In genomic region chr3:98428928-98429525, GRCm38 (mm10) we compare ENCODE assay signal across 8 mouse cellular contexts. TPM values are rescaled to one million over a fixed set of nuclear protein-coding genes. Genes with fewer than 3 reads are reported as not detected.
A peak's percentile ranks its signal among the peaks of the same experiment; 100 is the strongest.
DNase-seq lines count a peak whose midpoint lies in the region; ATAC-seq and TF ChIP-seq lines count a peak whose summit lies in the region.

No protein-coding gene starts in this region.

- no peak for DNase-seq in lung, embryonic 14.5 days
- no peak for DNase-seq in lung, postnatal 10 days
- no peak for DNase-seq in neural tube, embryonic 11.5 days (ENCODE audit: low spot score)
- no peak for DNase-seq in urinary bladder, postnatal 14 days (ENCODE audit: low spot score)
- DNase-seq in spleen, postnatal 10 days (ENCODE audit: low spot score in 2 of 2): no peak

- WGBS in forebrain, embryonic 12.5 days: 24% methylated on average over 8 of the region's 8 CpGs
- 37% methylated on average over 8 of the region's 8 CpGs for WGBS in forebrain, embryonic 16.5 days
- WGBS in lung, embryonic 14.5 days: 36% methylated on average over 8 of the region's 8 CpGs
- WGBS in hindbrain, embryonic 16.5 days: 37% methylated on average over 8 of the region's 8 CpGs
- WGBS in neural tube, embryonic 11.5 days: 21% methylated on average over 8 of the region's 8 CpGs

- H3K9ac ChIP-seq in forebrain, embryonic 12.5 days: no peak overlapping the region
- H3K9ac ChIP-seq in forebrain, embryonic 16.5 days (replicated peaks; ENCODE audit: low read depth, low read length): no peak overlapping the region
- H3K9ac ChIP-seq in lung, embryonic 14.5 days: no peak overlapping the region
- no peak overlapping the region for H3K9ac ChIP-seq in hindbrain, embryonic 16.5 days (ENCODE audit: low read depth, low read length)
- H3K9ac ChIP-seq in neural tube, embryonic 11.5 days (ENCODE audit: low read length): no peak overlapping the region

- peaks cover 23% of the 10 kb centered on the region for H3K4me1 ChIP-seq in forebrain, embryonic 12.5 days
- H3K4me1 ChIP-seq in forebrain, embryonic 16.5 days (replicated peaks; ENCODE audit: control insufficient read depth, insufficient read depth, low read length): peaks cover 18% of the 10 kb centered on the region
- peaks cover 4% of the 10 kb centered on the region; the same call in 1 of the 2 replicates for H3K4me1 ChIP-seq in lung, embryonic 14.5 days (ENCODE audit: insufficient read depth)
- H3K4me1 ChIP-seq in hindbrain, embryonic 16.5 days (ENCODE audit: control insufficient read depth, insufficient read depth, low read depth, low read length): peaks cover 17% of the 10 kb centered on the region
- peaks cover 19% of the 10 kb centered on the region for H3K4me1 ChIP-seq in neural tube, embryonic 11.5 days (ENCODE audit: control insufficient read depth, insufficient read depth, low read length)

- H3K4me2 ChIP-seq in forebrain, embryonic 12.5 days: no peak overlapping the region
- H3K4me2 ChIP-seq in forebrain, embryonic 16.5 days (ENCODE audit: low read length): no peak overlapping the region
- H3K4me2 ChIP-seq in lung, embryonic 14.5 days: peak overlapping the region; percentile 98
- peak overlapping the region; percentile 96 for H3K4me2 ChIP-seq in hindbrain, embryonic 16.5 days (ENCODE audit: low read length)
- H3K4me2 ChIP-seq in neural tube, embryonic 11.5 days (ENCODE audit: low read depth): peak overlapping the region; percentile 7; the same call in 1 of the 2 replicates

- no peak for TF ChIP-seq CTCF in lung, embryonic 14.5 days (IDR thresholded peaks at IDR 0.05; ENCODE audit: low read depth)

- H3K27me3 ChIP-seq in forebrain, embryonic 12.5 days: peaks cover 46% of the 10 kb centered on the region
- H3K27me3 ChIP-seq in forebrain, embryonic 16.5 days (replicated peaks; ENCODE audit: control insufficient read depth, insufficient read depth, low read length): peaks cover 12% of the 10 kb centered on the region
- H3K27me3 ChIP-seq in lung, embryonic 14.5 days (ENCODE audit: insufficient read depth, low read length): peaks cover 17% of the 10 kb centered on the region
- 0 out of 2 replicates have a peak, but pooled peaks cover 3% of the 10 kb centered on the region for H3K27me3 ChIP-seq in hindbrain, embryonic 16.5 days (replicated peaks; ENCODE audit: control insufficient read depth, insufficient read depth, low read length)
- peaks cover 19% of the 10 kb centered on the region for H3K27me3 ChIP-seq in neural tube, embryonic 11.5 days (ENCODE audit: control insufficient read depth, insufficient read depth, low read length)

- no peak for ATAC-seq in forebrain, embryonic 12.5 days (ENCODE audit: low FRiP score)
- ATAC-seq in forebrain, embryonic 16.5 days: no peak
- ATAC-seq in lung, embryonic 14.5 days (ENCODE audit: insufficient read depth): no peak
- ATAC-seq in hindbrain, embryonic 16.5 days: no peak
- no peak for ATAC-seq in neural tube, embryonic 11.5 days (ENCODE audit: insufficient read depth, low FRiP score, low TSS enrichment)

- H3K9me3 ChIP-seq in forebrain, embryonic 12.5 days: no peaks in the 10 kb centered on the region
- H3K9me3 ChIP-seq in forebrain, embryonic 16.5 days (ENCODE audit: control insufficient read depth, low read length): no peaks in the 10 kb centered on the region
- H3K9me3 ChIP-seq in lung, embryonic 14.5 days (ENCODE audit: low read depth, low read length): no peaks in the 10 kb centered on the region
- H3K9me3 ChIP-seq in hindbrain, embryonic 16.5 days (ENCODE audit: control insufficient read depth, low read length): no peaks in the 10 kb centered on the region
- no peaks in the 10 kb centered on the region for H3K9me3 ChIP-seq in neural tube, embryonic 11.5 days (ENCODE audit: control insufficient read depth, low read length)

- peak overlapping the region; percentile 63; the same call in 1 of the 2 replicates for H3K4me3 ChIP-seq in forebrain, embryonic 12.5 days (replicated peaks)
- H3K4me3 ChIP-seq in forebrain, embryonic 16.5 days (replicated peaks; ENCODE audit: low read length): no peak overlapping the region
- 0 out of 2 replicates have a peak overlapping the region, but pooled peaks have one; percentile 58 for H3K4me3 ChIP-seq in lung, embryonic 14.5 days (ENCODE audit: low read depth, low read length)
- no peak overlapping the region for H3K4me3 ChIP-seq in hindbrain, embryonic 16.5 days (ENCODE audit: low read length)
- no peak overlapping the region for H3K4me3 ChIP-seq in neural tube, embryonic 11.5 days (ENCODE audit: low read depth, low read length)

- no peak overlapping the region for H3K27ac ChIP-seq in forebrain, embryonic 12.5 days
- no peak overlapping the region for H3K27ac ChIP-seq in forebrain, embryonic 16.5 days (ENCODE audit: low read length)
- H3K27ac ChIP-seq in lung, embryonic 14.5 days (ENCODE audit: low read depth): no peak overlapping the region
- H3K27ac ChIP-seq in hindbrain, embryonic 16.5 days (ENCODE audit: low read depth, low read length): no peak overlapping the region
- no peak overlapping the region for H3K27ac ChIP-seq in neural tube, embryonic 11.5 days (ENCODE audit: low read depth, low read length)

- H3K36me3 ChIP-seq in forebrain, embryonic 12.5 days (replicated peaks): peaks cover 9% of the 10 kb centered on the region
- no peaks in the 10 kb centered on the region for H3K36me3 ChIP-seq in forebrain, embryonic 16.5 days (ENCODE audit: control insufficient read depth, insufficient read depth)
- no peaks in the 10 kb centered on the region; the same call in 1 of the 2 replicates for H3K36me3 ChIP-seq in lung, embryonic 14.5 days (ENCODE audit: insufficient read depth)
- peaks cover 4% of the 10 kb centered on the region; the same call in 1 of the 2 replicates for H3K36me3 ChIP-seq in hindbrain, embryonic 16.5 days (ENCODE audit: control insufficient read depth, insufficient read depth, low read length)
- no peaks in the 10 kb centered on the region for H3K36me3 ChIP-seq in neural tube, embryonic 11.5 days (ENCODE audit: control insufficient read depth, insufficient read depth, low read length)

RNA-seq across cellular contexts. Expression of gene Gm4450, which starts 27.9 kb away (rescaled TPM):
- polyA plus RNA-seq in forebrain, embryonic 12.5 days (2016; fragmentation: Nextera tagmentation; extraction: Ambion mirVana): not detected in 2 replicates
- not detected in 2 replicates for polyA plus RNA-seq in forebrain, embryonic 16.5 days (2015; fragmentation: Nextera tagmentation; extraction: Ambion mirVana)
- not detected in 2 replicates for polyA plus RNA-seq in lung, embryonic 14.5 days (2014; fragmentation: Nextera tagmentation; extraction: Ambion mirVana)
- 0.19 TPM in 1 of 2 replicates, not detected in the other for polyA plus RNA-seq in hindbrain, embryonic 16.5 days (2015; fragmentation: Nextera tagmentation; extraction: Ambion mirVana)
- not detected in 2 replicates for polyA plus RNA-seq in neural tube, embryonic 11.5 days (2014; fragmentation: Nextera tagmentation; extraction: Ambion mirVana)

RNA-seq across cellular contexts. Expression of gene Zfp697, which starts 46.8 kb away (rescaled TPM):
- 8.8 and 9.8 TPM in 2 replicates for polyA plus RNA-seq in forebrain, embryonic 12.5 days (2016; fragmentation: Nextera tagmentation; extraction: Ambion mirVana)
- 14.7 and 18.1 TPM in 2 replicates for polyA plus RNA-seq in forebrain, embryonic 16.5 days (2015; fragmentation: Nextera tagmentation; extraction: Ambion mirVana)
- 9.1 and 10.2 TPM in 2 replicates for polyA plus RNA-seq in lung, embryonic 14.5 days (2014; fragmentation: Nextera tagmentation; extraction: Ambion mirVana)
- polyA plus RNA-seq in hindbrain, embryonic 16.5 days (2015; fragmentation: Nextera tagmentation; extraction: Ambion mirVana): 14.4 and 15.1 TPM in 2 replicates
- polyA plus RNA-seq in neural tube, embryonic 11.5 days (2014; fragmentation: Nextera tagmentation; extraction: Ambion mirVana): 11.7 TPM in 2 replicates

Comparison
In these comparisons a context has a peak if more than half of its experiments do, and no peak if none do; other contexts are left out.
1. H3K4me3 ChIP-seq: peak in forebrain, embryonic 12.5 days (single experiment) and lung, embryonic 14.5 days (single experiment); none in forebrain, embryonic 16.5 days (single experiment), hindbrain, embryonic 16.5 days (single experiment) and neural tube, embryonic 11.5 days (single experiment).
2. H3K4me2 ChIP-seq: peak in lung, embryonic 14.5 days (single experiment), hindbrain, embryonic 16.5 days (single experiment) and neural tube, embryonic 11.5 days (single experiment); none in forebrain, embryonic 12.5 days (single experiment) and forebrain, embryonic 16.5 days (single experiment).